ENCODE assay signal across 31 mouse cellular contexts in the genomic region with DNA sequence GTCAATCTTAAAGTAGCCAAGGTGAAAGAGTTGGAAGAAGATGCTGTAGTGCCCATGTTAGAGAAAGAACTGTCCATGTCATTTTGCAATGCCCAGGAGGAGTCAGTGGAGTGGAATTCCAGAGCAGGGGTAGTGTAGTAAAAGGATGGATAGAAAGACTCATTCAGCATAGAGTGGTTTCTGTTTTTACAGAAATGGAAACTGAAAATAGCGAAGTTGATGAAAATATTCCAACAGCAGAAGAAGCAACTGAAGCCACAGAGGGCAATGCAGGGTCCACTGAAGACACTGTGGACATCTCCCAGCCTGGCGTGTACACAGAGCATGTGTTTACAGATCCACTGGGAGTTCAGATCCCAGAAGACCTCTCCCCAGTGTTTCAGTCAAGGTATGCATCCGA.
"Had no signal": no experiment of that assay in that cellular context is flagged by ENCODE, and none has a peak within 500 bp of the region (broad histone marks: within the 10 kb centered on the region; RNA-seq: fewer than 3 reads in every experiment).

No protein-coding gene starts in this region.

- H3K27ac ChIP-seq: heart, embryonic 10.5 days; heart, embryonic 13.5 days; heart, embryonic 15.5 days; hindbrain, embryonic 10.5 days; hindbrain, embryonic 12.5 days; hindbrain, embryonic 13.5 days; hindbrain, embryonic 14.5 days; hindbrain, embryonic 15.5 days; hindbrain, postnatal 0 days; intestine, embryonic 15.5 days; kidney, embryonic 15.5 days; kidney, postnatal 0 days; layer of hippocampus, adult 2 months; left cerebral cortex, adult 2 months had no signal

- H3K4me1 ChIP-seq: heart, embryonic 10.5 days; heart, embryonic 12.5 days; heart, embryonic 13.5 days; heart, embryonic 15.5 days; hindbrain, embryonic 10.5 days; hindbrain, embryonic 12.5 days; hindbrain, embryonic 13.5 days; hindbrain, embryonic 15.5 days; intestine, embryonic 15.5 days; kidney, embryonic 15.5 days had no signal

- H3K4me2 ChIP-seq: heart, embryonic 11.5 days; heart, embryonic 12.5 days; heart, embryonic 13.5 days; heart, embryonic 15.5 days; hindbrain, embryonic 12.5 days; hindbrain, embryonic 13.5 days; hindbrain, embryonic 14.5 days; hindbrain, embryonic 15.5 days; intestine, embryonic 15.5 days; kidney, embryonic 15.5 days had no signal

- H3K27me3 ChIP-seq: heart, embryonic 12.5 days; heart, embryonic 13.5 days; heart, embryonic 15.5 days; hindbrain, embryonic 12.5 days; hindbrain, embryonic 13.5 days; hindbrain, embryonic 15.5 days; intestine, embryonic 15.5 days; kidney, embryonic 15.5 days had no signal

- H3K4me3 ChIP-seq: heart, embryonic 10.5 days; heart, embryonic 12.5 days; heart, embryonic 13.5 days; heart, embryonic 15.5 days; hindbrain, embryonic 10.5 days; hindbrain, embryonic 12.5 days; hindbrain, embryonic 13.5 days; hindbrain, embryonic 15.5 days; intestine, embryonic 15.5 days; kidney, embryonic 15.5 days; layer of hippocampus, adult 2 months; left cerebral cortex, adult 2 months had no signal

- H3K9me3 ChIP-seq: heart, embryonic 10.5 days; heart, embryonic 12.5 days; heart, embryonic 13.5 days; heart, embryonic 15.5 days; hindbrain, embryonic 10.5 days; hindbrain, embryonic 12.5 days; hindbrain, embryonic 13.5 days; hindbrain, embryonic 15.5 days; intestine, embryonic 15.5 days; kidney, embryonic 15.5 days had no signal

- H3K9ac ChIP-seq: heart, embryonic 12.5 days; heart, embryonic 13.5 days; heart, embryonic 15.5 days; hindbrain, embryonic 12.5 days; hindbrain, embryonic 13.5 days; hindbrain, embryonic 14.5 days; hindbrain, embryonic 15.5 days; intestine, embryonic 15.5 days; kidney, embryonic 15.5 days had no signal

- DNase-seq: heart, postnatal 10 days; heart, postnatal 14 days; heart, postnatal 36 days; kidney, adult 11 months; kidney, adult 18-20 months; kidney, adult 2 months; kidney, adult 8-10 months; kidney, adult 9 months; kidney, postnatal 10 days; kidney, postnatal 14 days; kidney, postnatal 25 days; kidney, postnatal 36 days; kidney, postnatal 4 days; layer of hippocampus, adult 9-11 months; layer of hippocampus, postnatal 36 days had no signal
